Mouse (Mus musculus) brown adipose tissue, adult 24 weeks (tissue): ENCODE results near the gene Zdhhc21. TPM values are rescaled to one million over a fixed set of nuclear protein-coding genes. Genes with fewer than 3 reads are reported as not detected.

Source experiments
- H3K27ac ChIP-seq: fragments of 200-500 bp; replicated peaks from 2 replicates; pipeline ENCODE4 v1.5.1; 2012; ENCODE audit warnings: low read depth, mild to moderate bottlenecking, low read length
- H3K4me1 ChIP-seq: fragments of 200-500 bp; 2 replicates; pipeline ENCODE4 v1.6.1; 2012; ENCODE audit warnings: low read length, mixed read lengths; ENCODE audit not compliant: control insufficient read depth, insufficient read depth, insufficient read length
- H3K4me3 ChIP-seq: fragments of 200-500 bp; 2 replicates; pipeline ENCODE4 v1.5.1; 2012; ENCODE audit warnings: low read depth, mild to moderate bottlenecking, low read length, moderate library complexity; ENCODE audit not compliant: insufficient read depth
- polyA plus RNA-seq: library from polyadenylated mRNA; stranded (reverse); fragments of >200 nt; gene quantifications from 2 replicates; pipeline ENCODE4 v1.2.4, GENCODE M21; 2012; ENCODE audit not compliant: missing spikeins, insufficient read depth, insufficient read length

The Zdhhc21 gene
- polyA plus RNA-seq, 1 experiment: 3.6 TPM

- no peak overlapping the region for H3K27ac ChIP-seq
- no peaks in the 10 kb centered on the region for H3K4me1 ChIP-seq
Measured at GRCm38 (mm10) chr4:82756295-82756626, 103.5 kb downstream of the Zdhhc21 start.

GRCm38 (mm10) chr4:82755616-82756294 lies 104.0 kb downstream of the Zdhhc21 start:
- no peaks in the 10 kb centered on the region for H3K4me1 ChIP-seq
- no peak overlapping the region for H3K27ac ChIP-seq
- H3K4me3 ChIP-seq: no peak overlapping the region

More at GRCm38 (mm10) chr4:82756295-82756626, 103.5 kb downstream of the Zdhhc21 start:
- H3K4me3 ChIP-seq: no peak overlapping the region

Other genes starting within 250 kb of the Zdhhc21 start
- 32.4 and 44.5 TPM in 2 replicates for gene Nfib, start 154.2 kb downstream of the Zdhhc21 start, polyA plus RNA-seq
- gene Cer1, start 25.2 kb upstream of the Zdhhc21 start, polyA plus RNA-seq: not detected in 2 replicates
- gene Frem1, start 192.4 kb upstream of the Zdhhc21 start, polyA plus RNA-seq: not detected in 2 replicates